Mouse (Mus musculus) myocyte (in vitro differentiated cells): ENCODE measurements around the gene Arpc1a.

Source experiments
- CEBPB ChIP-seq: IDR thresholded peaks from 2 replicates; pipeline ENCODE4 v1.6.1; 2011; ENCODE audit warnings: mild to moderate bottlenecking, moderate library complexity; ENCODE audit not compliant: poor library complexity, insufficient read depth, severe bottlenecking
- E2F4 ChIP-seq: IDR thresholded peaks from one replicate; pipeline ENCODE4 v1.6.1; 2011; ENCODE audit warnings: mild to moderate bottlenecking, control low read depth, moderate library complexity; ENCODE audit not compliant: insufficient read depth
- MAX ChIP-seq: IDR thresholded peaks from one replicate; pipeline ENCODE4 v1.6.1; 2011; ENCODE audit warnings: low read depth, mild to moderate bottlenecking, control low read depth
- MYOD1 ChIP-seq, 3 experiments: IDR thresholded peaks; one replicate each; pipeline ENCODE4 v1.6.1; 2011; ENCODE audit warnings: control low read depth in 2 of 3, low read depth in 2 of 3, mild to moderate bottlenecking in 2 of 3, moderate library complexity in 1 of 3; ENCODE audit not compliant: insufficient read length in 2 of 3, control insufficient read depth in 1 of 3
- MYOG ChIP-seq, 3 experiments: IDR thresholded peaks; one replicate each; pipeline ENCODE4 v1.6.1; 2011; ENCODE audit warnings: control low read depth in 2 of 3, low read depth in 2 of 3, mild to moderate bottlenecking in 2 of 3; ENCODE audit not compliant: insufficient read length in 2 of 3, control insufficient read depth in 1 of 3, insufficient read depth in 1 of 3
- POLR2A ChIP-seq: IDR thresholded peaks from one replicate; pipeline ENCODE4 v1.6.1; 2011; ENCODE audit warnings: low read depth, mild to moderate bottlenecking, control low read depth, moderate library complexity; ENCODE audit not compliant: insufficient read length
- POLR2AphosphoS2 ChIP-seq: IDR thresholded peaks from one replicate; pipeline ENCODE4 v1.6.1; 2011; ENCODE audit warnings: low read depth, control low read depth; ENCODE audit not compliant: insufficient read length
- TCF12 ChIP-seq: IDR thresholded peaks from one replicate; pipeline ENCODE4 v1.6.1; 2011; ENCODE audit warnings: mild to moderate bottlenecking, control low read depth; ENCODE audit not compliant: poor library complexity, insufficient read depth, severe bottlenecking
- USF1 ChIP-seq: IDR thresholded peaks from one replicate; pipeline ENCODE4 v1.6.1; 2011; ENCODE audit warnings: low read depth, mild to moderate bottlenecking, control low read depth, moderate library complexity

GRCm38 (mm10) chr5:145118461-145118860 is 34.8 kb downstream of the Arpc1a start:
- no peak for TF ChIP-seq MAX
- no peak for TF ChIP-seq USF1
- TF ChIP-seq POLR2A, result no peak
- no peak for TF ChIP-seq MYOD1 (IDR thresholded peaks at IDR 0.05; ENCODE audit: control insufficient read depth in 1 of 3, insufficient read length in 2 of 3, low read depth in 2 of 3)
- TF ChIP-seq POLR2AphosphoS2, result no peak
- TF ChIP-seq TCF12, result no peak
- no peak for TF ChIP-seq E2F4
- no peak for TF ChIP-seq CEBPB
- TF ChIP-seq MYOG (IDR thresholded peaks at IDR 0.05; ENCODE audit: control insufficient read depth in 1 of 3, insufficient read depth in 1 of 3, insufficient read length in 2 of 3, low read depth in 2 of 3), result no peak
